11 mouse cellular contexts compared by ENCODE assay signal in genomic region chr19:23925541-23925940, GRCm38 (mm10).
"Had no signal": no experiment of that assay in that cellular context is flagged by ENCODE, and none has a peak within 500 bp of the region (broad histone marks: within the 10 kb centered on the region; RNA-seq: fewer than 3 reads in every experiment).

No protein-coding gene starts in this region.

- H3K27me3 ChIP-seq: kidney, embryonic 15.5 days; limb, embryonic 12.5 days; midbrain, embryonic 15.5 days; neural tube, embryonic 12.5 days had no signal

- DNase-seq: kidney, postnatal 14 days; liver; lung, adult 18-20 months; right cerebral cortex, postnatal 4 days; spleen, adult 18-20 months; thymus, adult 18-20 months; thymus, postnatal 14 days had no signal

- ATAC-seq: midbrain, embryonic 15.5 days had no signal
